Mouse (Mus musculus): ENCODE data around the gene Trpv2.

Trpv2 gene

GRCm38 (mm10) chr11:62604123-62604706, 29.9 kb downstream of the Trpv2 start:
- DNase-seq, result no peak

GRCm38 (mm10) chr11:62604886-62605618, 30.8 kb downstream of the Trpv2 start:
- DNase-seq, result no peak

- DNase-seq, result no peak
Measured at GRCm38 (mm10) chr11:62605619-62606298, 31.5 kb downstream of the Trpv2 start.

- peak; percentile 20 for DNase-seq
Measured at GRCm38 (mm10) chr11:62606299-62607169, 32.2 kb downstream of the Trpv2 start.

- DNase-seq, result no peak
Measured at GRCm38 (mm10) chr11:62607170-62607951, 33.1 kb downstream of the Trpv2 start.

GRCm38 (mm10) chr11:62607952-62608201, 33.6 kb downstream of the Trpv2 start:
- DNase-seq, result no peak

GRCm38 (mm10) chr11:62608826-62609675, 34.8 kb downstream of the Trpv2 start:
- peak; percentile 11 for DNase-seq

- DNase-seq, result no peak
Measured at GRCm38 (mm10) chr11:62610304-62610703, 36.0 kb downstream of the Trpv2 start.

- DNase-seq, result no peak
Measured at GRCm38 (mm10) chr11:62612604-62613003, 38.3 kb downstream of the Trpv2 start.

- peak; percentile 96 for DNase-seq
Measured at GRCm38 (mm10) chr11:62613657-62614365, 39.5 kb downstream of the Trpv2 start.

GRCm38 (mm10) chr11:62614876-62615410, 40.7 kb downstream of the Trpv2 start:
- no peak for DNase-seq

- DNase-seq, result no peak
Measured at GRCm38 (mm10) chr11:62615456-62615855, 41.2 kb downstream of the Trpv2 start.

GRCm38 (mm10) chr11:62621079-62621478, 46.8 kb downstream of the Trpv2 start:
- DNase-seq, result no peak

- no peak for DNase-seq
Measured at GRCm38 (mm10) chr11:62621586-62622283, 47.4 kb downstream of the Trpv2 start.

GRCm38 (mm10) chr11:62622850-62623249, 48.6 kb downstream of the Trpv2 start:
- DNase-seq, result no peak

- DNase-seq, result peak; percentile 69
Measured at GRCm38 (mm10) chr11:62624341-62625291, 50.3 kb downstream of the Trpv2 start.

GRCm38 (mm10) chr11:62629352-62630224, 55.3 kb downstream of the Trpv2 start:
- peak; percentile 85 for DNase-seq
